Mouse (Mus musculus) erythroblast, embryonic 14.5 days (primary cell): ENCODE results near the gene Gm17018. TPM values are rescaled to one million over a fixed set of nuclear protein-coding genes. Genes with fewer than 3 reads are reported as not detected.

Source experiments
- H3K27me3 ChIP-seq: 2 replicates; pipeline ENCODE4 v1.6.1; 2012; ENCODE audit warnings: inconsistent platforms; ENCODE audit not compliant: control insufficient read depth
- H3K36me3 ChIP-seq: 2 replicates; pipeline ENCODE4 v1.6.1; 2012; ENCODE audit warnings: mild to moderate bottlenecking, inconsistent platforms; ENCODE audit not compliant: control insufficient read depth
- H3K4me1 ChIP-seq: 2 replicates; pipeline ENCODE4 v1.6.1; 2012; ENCODE audit warnings: inconsistent platforms; ENCODE audit not compliant: control insufficient read depth
- H3K4me3 ChIP-seq: replicated peaks from 2 replicates; pipeline ENCODE3; 2012; ENCODE audit warnings: moderate library complexity, mild to moderate bottlenecking, inconsistent platforms
- H3K9me3 ChIP-seq: 2 replicates; pipeline ENCODE4 v1.6.1; 2012; ENCODE audit warnings: low read length, inconsistent platforms, mixed read lengths; ENCODE audit not compliant: control insufficient read depth
- GATA1 ChIP-seq: IDR thresholded peaks from 2 replicates; pipeline ENCODE4 v1.6.1; 2012; ENCODE audit warnings: low read length, inconsistent platforms, mixed read lengths
- TAL1 ChIP-seq: IDR thresholded peaks from 3 replicates; pipeline ENCODE4 v1.6.1; 2012; ENCODE audit warnings: low read length, inconsistent platforms, mixed read lengths
- polyA plus RNA-seq: library from polyadenylated mRNA; stranded (reverse); fragments of >175 nt; gene quantifications from 2 replicates; pipeline ENCODE4 v1.2.3, GENCODE M21; 2012

The Gm17018 gene
- polyA plus RNA-seq, 1 experiment: 1.9 TPM

GRCm38 (mm10) chr19:45595481-45595880, 35.1 kb downstream of the Gm17018 start:
- no peak for TF ChIP-seq GATA1
- TF ChIP-seq TAL1: no peak

GRCm38 (mm10) chr19:45596019-45596418, 35.6 kb downstream of the Gm17018 start:
- H3K9me3 ChIP-seq: no peaks in the 10 kb centered on the region
- TF ChIP-seq TAL1: no peak
- no peak for TF ChIP-seq GATA1
- peaks cover 37% of the 10 kb centered on the region for H3K36me3 ChIP-seq
- H3K4me3 ChIP-seq: no peak overlapping the region
- H3K4me1 ChIP-seq: peaks cover 17% of the 10 kb centered on the region
- no peaks in the 10 kb centered on the region for H3K27me3 ChIP-seq

More at GRCm38 (mm10) chr19:45595481-45595880, 35.1 kb downstream of the Gm17018 start:
- peaks cover 35% of the 10 kb centered on the region for H3K36me3 ChIP-seq
- H3K27me3 ChIP-seq: no peaks in the 10 kb centered on the region
- no peak overlapping the region for H3K4me3 ChIP-seq
- H3K4me1 ChIP-seq: peaks cover 16% of the 10 kb centered on the region
- H3K9me3 ChIP-seq: no peaks in the 10 kb centered on the region

GRCm38 (mm10) chr19:45596434-45596833, 36.0 kb downstream of the Gm17018 start:
- H3K36me3 ChIP-seq: peaks cover 36% of the 10 kb centered on the region
- no peaks in the 10 kb centered on the region for H3K9me3 ChIP-seq
- no peaks in the 10 kb centered on the region for H3K27me3 ChIP-seq
- TF ChIP-seq TAL1: no peak
- TF ChIP-seq GATA1: no peak
- no peak overlapping the region for H3K4me3 ChIP-seq
- peaks cover 20% of the 10 kb centered on the region for H3K4me1 ChIP-seq

- Histone ChIP-seq H3K9me3 (no peaks in the 10 kb centered on the region), H3K4me3 (no peak overlapping the region), H3K27me3 (no peaks in the 10 kb centered on the region), H3K4me1 (peaks cover 26% of the 10 kb centered on the region), H3K36me3 (peaks cover 35% of the 10 kb centered on the region)
- TF ChIP-seq GATA1 (no peak), TAL1 (no peak)
Measured at GRCm38 (mm10) chr19:45597106-45597505, 36.7 kb downstream of the Gm17018 start.

- TF ChIP-seq GATA1 (no peak), TAL1 (peak; percentile 36; the same call in 1 of the 3 replicates)
- peaks cover 42% of the 10 kb centered on the region for H3K4me1 ChIP-seq
- H3K36me3 ChIP-seq: peaks cover 47% of the 10 kb centered on the region
- H3K27me3 ChIP-seq: no peaks in the 10 kb centered on the region
- no peaks in the 10 kb centered on the region for H3K9me3 ChIP-seq
- no peak overlapping the region for H3K4me3 ChIP-seq
Measured at GRCm38 (mm10) chr19:45602606-45603005, 42.2 kb downstream of the Gm17018 start.

- Histone ChIP-seq H3K36me3 (peaks cover 39% of the 10 kb centered on the region), H3K4me3 (no peak overlapping the region), H3K9me3 (no peaks in the 10 kb centered on the region), H3K4me1 (peaks cover 34% of the 10 kb centered on the region), H3K27me3 (no peaks in the 10 kb centered on the region)
- TF ChIP-seq GATA1: no peak
- no peak for TF ChIP-seq TAL1
Measured at GRCm38 (mm10) chr19:45606701-45607100, 46.3 kb downstream of the Gm17018 start.

GRCm38 (mm10) chr19:45607479-45607878, 47.1 kb downstream of the Gm17018 start:
- no peak for TF ChIP-seq TAL1
- TF ChIP-seq GATA1: no peak
- peaks cover 39% of the 10 kb centered on the region for H3K36me3 ChIP-seq
- H3K27me3 ChIP-seq: no peaks in the 10 kb centered on the region
- no peaks in the 10 kb centered on the region for H3K9me3 ChIP-seq
- H3K4me1 ChIP-seq: peaks cover 26% of the 10 kb centered on the region
- no peak overlapping the region for H3K4me3 ChIP-seq

- Histone ChIP-seq H3K4me1 (peaks cover 13% of the 10 kb centered on the region), H3K27me3 (no peaks in the 10 kb centered on the region), H3K9me3 (no peaks in the 10 kb centered on the region), H3K36me3 (peaks cover 44% of the 10 kb centered on the region), H3K4me3 (no peak overlapping the region)
- TF ChIP-seq TAL1 (no peak), GATA1 (no peak)
Measured at GRCm38 (mm10) chr19:45608648-45609339, 48.4 kb downstream of the Gm17018 start.

GRCm38 (mm10) chr19:45610823-45611222, 50.4 kb downstream of the Gm17018 start:
- Histone ChIP-seq H3K36me3 (peaks cover 45% of the 10 kb centered on the region), H3K9me3 (no peaks in the 10 kb centered on the region), H3K4me3 (no peak overlapping the region), H3K27me3 (no peaks in the 10 kb centered on the region), H3K4me1 (peaks cover 14% of the 10 kb centered on the region)
- TF ChIP-seq TAL1 (no peak), GATA1 (no peak)
